Mouse (Mus musculus) brain, embryonic 14.5 days (tissue): ENCODE measurements at regions not wholly inside any gene's neighbourhood (a gene's known extent, or its start where the extent isn't known, plus 50 kb on each side); places are given as distances from the start of the nearest gene placed in this dataset.
"Not testable (repeated sequence)": the region's sequence is repeated elsewhere in the genome, so short reads cannot be mapped to it uniquely, and the experiment has no call there.

ENCODE experiments used
- DNase-seq: peaks from one replicate; pipeline ENCODE4 v3.0.0-alpha.2; 2011; ENCODE audit warnings: low read depth
- CTCF ChIP-seq: fragments of 200-500 bp; IDR thresholded peaks from 2 replicates; pipeline ENCODE4 v1.5.1; 2012; ENCODE audit warnings: inconsistent platforms, mild to moderate bottlenecking, moderate library complexity, borderline replicate concordance; ENCODE audit not compliant: insufficient read depth, insufficient read length; ENCODE audit errors: extremely low read depth
- POLR2A ChIP-seq: fragments of 200-500 bp; IDR thresholded peaks from 2 replicates; pipeline ENCODE4 v1.6.1; 2012; ENCODE audit warnings: mild to moderate bottlenecking, inconsistent platforms, borderline replicate concordance; ENCODE audit not compliant: poor library complexity, insufficient read depth, insufficient read length, severe bottlenecking; ENCODE audit errors: extremely low read depth

DNA sequence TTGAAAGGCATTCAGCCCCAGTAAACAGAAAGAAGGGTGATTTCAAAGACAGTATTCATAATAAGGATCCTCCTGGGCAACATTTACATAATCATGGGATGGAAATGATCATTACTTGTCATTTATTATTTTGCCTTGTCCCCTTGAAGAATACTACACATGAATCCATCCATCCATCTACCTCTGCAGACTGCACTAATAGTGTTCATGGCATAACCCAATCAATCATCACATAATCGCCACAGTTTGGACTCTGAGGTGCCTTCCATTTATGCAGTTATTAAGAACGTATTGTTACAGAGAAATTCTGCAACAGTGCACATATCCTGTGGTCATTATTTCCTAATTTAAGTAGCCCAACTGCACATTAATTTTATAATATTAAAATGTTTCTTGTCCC is 1172.0 kb upstream of the Edil3 start:
- no peak for TF ChIP-seq CTCF
- TF ChIP-seq POLR2A, result no peak
- DNase-seq, result peak; percentile 14

GRCm38 (mm10) chr13:87672461-87672860 is 1148.8 kb upstream of the Edil3 start:
- not testable (repeated sequence) for DNase-seq

- DNase-seq, result no peak
- no peak for TF ChIP-seq POLR2A
- no peak for TF ChIP-seq CTCF
Observed at GRCm38 (mm10) chr13:87678917-87679316, 1142.4 kb upstream of the Edil3 start.
